Mouse (Mus musculus): ENCODE measurements at regions not wholly inside any gene's neighbourhood (a gene's known extent, or its start where the extent isn't known, plus 50 kb on each side); places are given as distances from the start of the nearest gene placed in this dataset.

DNA sequence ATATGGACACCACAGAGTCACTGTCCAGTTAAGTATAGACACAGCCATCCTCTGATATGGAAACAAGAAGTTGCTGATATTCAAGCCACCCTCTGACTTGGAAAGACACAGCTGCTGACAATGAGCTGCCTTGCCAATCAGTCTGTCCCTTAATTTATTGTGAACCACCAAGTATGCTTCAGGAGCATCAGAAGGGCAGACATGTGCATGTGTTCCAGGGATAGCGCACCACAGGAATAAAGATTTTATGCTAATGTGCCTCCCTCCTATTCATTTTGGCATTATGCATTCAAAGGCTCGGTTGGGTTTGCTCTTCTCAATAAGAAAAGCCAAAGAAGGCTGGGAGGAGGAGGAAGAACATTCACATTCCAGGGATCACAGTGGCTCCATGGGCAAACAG is 120.0 kb upstream of the Tmtc1 start:
- TF ChIP-seq CTCF (IDR thresholded peaks at IDR 0.05; ENCODE audit: low read depth) (no peak), EP300 (optimal IDR thresholded peaks at IDR 0.05) (no peak)

Data from stomach, postnatal 0 days (tissue).